Mouse (Mus musculus): ENCODE data around the gene Fzr1. TPM values are rescaled to one million over a fixed set of nuclear protein-coding genes. Genes with fewer than 3 reads are reported as not detected.

Gene Fzr1
- polyA plus RNA-seq, 1 experiment from 2014 or later, result 119 TPM

DNA sequence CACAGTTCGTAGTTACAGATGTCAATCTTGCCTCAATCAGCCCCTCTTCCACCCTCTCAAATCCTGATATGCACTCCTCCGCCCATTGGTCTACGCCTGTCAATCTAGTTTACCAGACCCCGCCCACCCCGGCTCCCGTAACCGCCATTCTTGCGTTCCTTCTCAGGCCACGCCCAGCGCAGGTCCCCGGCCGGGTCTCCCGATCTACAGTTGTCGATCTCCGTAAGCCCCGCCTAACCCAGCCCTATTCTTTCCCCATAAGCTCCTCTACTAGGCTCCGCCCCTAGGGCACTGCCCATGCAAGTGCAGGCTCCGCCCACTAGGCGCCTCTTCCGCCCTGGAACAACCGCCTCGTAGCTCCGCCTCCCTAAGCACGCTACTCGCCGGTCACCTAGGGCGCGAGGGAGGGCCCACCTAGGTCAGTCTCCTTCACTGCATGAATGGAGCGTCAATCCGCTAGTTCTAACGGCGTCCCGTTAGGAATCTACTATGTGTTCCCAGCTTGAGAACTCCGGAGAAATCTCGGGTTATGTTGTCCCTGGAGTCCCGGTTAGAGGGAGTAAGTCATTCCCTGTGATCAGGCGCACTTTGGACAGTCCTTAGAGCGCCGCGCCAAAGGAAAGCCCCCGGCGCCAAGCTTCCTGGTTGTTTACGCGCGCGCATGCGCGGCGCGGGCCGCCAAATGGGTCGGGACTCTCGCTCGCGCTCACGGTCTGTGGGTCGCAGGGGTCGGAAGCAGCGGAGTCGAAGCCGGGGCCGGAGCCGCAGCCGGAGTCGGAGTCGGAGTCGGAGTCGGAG, 57.6 kb downstream of the Fzr1 start, which contains the start of gene Cactin:
Cactin (plus strand) TSS at position 554 of the 798 bp plus-strand sequence.
- H3K4me3 ChIP-seq (replicated peaks; ENCODE audit: low read length), result peak within 1 kb of the TSS; percentile 76
- DNase-seq (ENCODE audit: low spot score) (peak; percentile 98), ATAC-seq (ENCODE audit: low FRiP score) (peak; percentile 94)
- H3K9me3 ChIP-seq (ENCODE audit: control insufficient read depth, low read length), result no peaks in the 10 kb centered on the region
- H3K27me3 ChIP-seq (ENCODE audit: control insufficient read depth, insufficient read depth, low read length), result no peaks in the 10 kb centered on the region
- peak within 1 kb of the TSS; percentile 81 for H3K27ac ChIP-seq
- peaks cover 20% of the 10 kb centered on the region for H3K4me1 ChIP-seq (replicated peaks; ENCODE audit: control insufficient read depth, insufficient read depth, low read length)
- H3K36me3 ChIP-seq (replicated peaks; ENCODE audit: control insufficient read depth, insufficient read depth), result peaks cover 63% of the 10 kb centered on the region
- under 1% methylated on average over 68 of the region's 68 CpGs for WGBS
- H3K4me2 ChIP-seq (replicated peaks), result peak within 1 kb of the TSS; percentile 83
- peak within 1 kb of the TSS; percentile 77 for H3K9ac ChIP-seq

DNA sequence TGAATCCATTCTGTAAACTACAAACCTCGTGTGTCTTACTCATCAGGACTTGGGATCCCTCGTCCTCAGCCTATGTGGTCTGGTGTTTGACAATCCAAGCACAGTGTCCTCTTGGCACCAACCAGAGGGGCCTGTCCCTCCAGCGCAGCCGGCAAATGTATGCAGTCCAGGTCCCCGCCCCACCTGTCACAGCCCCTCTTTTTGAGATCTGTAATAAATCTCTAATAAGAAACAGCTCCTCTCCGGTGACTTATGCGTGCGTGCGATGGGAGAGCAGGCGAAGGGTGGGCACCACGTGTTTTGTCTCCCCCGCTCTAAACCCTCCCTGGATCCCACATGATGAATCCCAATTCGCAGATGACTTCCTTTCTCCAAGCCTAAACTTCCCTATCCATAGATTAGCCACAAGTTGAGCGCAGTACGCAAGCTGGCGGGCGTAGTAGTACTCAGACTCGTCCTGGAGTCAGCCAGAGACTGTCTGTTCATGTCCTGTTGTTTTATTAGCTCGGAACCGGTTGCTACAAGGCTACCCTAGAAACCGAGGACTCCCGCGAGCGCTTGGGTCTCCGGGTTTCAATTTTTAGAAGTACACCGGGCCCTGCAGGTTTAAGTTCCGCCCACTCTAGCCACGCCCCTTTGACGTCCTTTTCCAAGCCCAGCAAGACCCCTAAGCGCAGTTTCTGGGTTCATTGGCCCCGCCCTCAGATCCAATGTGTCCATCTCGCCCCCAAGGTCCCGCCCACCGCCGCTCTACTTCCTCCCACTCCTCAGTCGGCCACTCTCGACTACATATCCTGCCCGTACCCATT, 58.4 kb downstream of the Fzr1 start:
- Histone ChIP-seq H3K9ac (peak overlapping the region; percentile 48), H3K4me1 (replicated peaks; ENCODE audit: control insufficient read depth, insufficient read depth, low read length) (peaks cover 20% of the 10 kb centered on the region), H3K4me3 (replicated peaks; ENCODE audit: low read length) (peak overlapping the region; percentile 76), H3K27me3 (ENCODE audit: control insufficient read depth, insufficient read depth, low read length) (no peaks in the 10 kb centered on the region), H3K27ac (peak overlapping the region; percentile 81), H3K36me3 (replicated peaks; ENCODE audit: control insufficient read depth, insufficient read depth) (peaks cover 63% of the 10 kb centered on the region), H3K9me3 (ENCODE audit: control insufficient read depth, low read length) (no peaks in the 10 kb centered on the region), H3K4me2 (replicated peaks) (peak overlapping the region; percentile 83)
- peak; percentile 92 for DNase-seq (ENCODE audit: low spot score)
- peak; percentile 12; the same call in 1 of the 2 replicates for ATAC-seq (ENCODE audit: low FRiP score)
- WGBS, result under 1% methylated on average over 38 of the region's 38 CpGs

DNA sequence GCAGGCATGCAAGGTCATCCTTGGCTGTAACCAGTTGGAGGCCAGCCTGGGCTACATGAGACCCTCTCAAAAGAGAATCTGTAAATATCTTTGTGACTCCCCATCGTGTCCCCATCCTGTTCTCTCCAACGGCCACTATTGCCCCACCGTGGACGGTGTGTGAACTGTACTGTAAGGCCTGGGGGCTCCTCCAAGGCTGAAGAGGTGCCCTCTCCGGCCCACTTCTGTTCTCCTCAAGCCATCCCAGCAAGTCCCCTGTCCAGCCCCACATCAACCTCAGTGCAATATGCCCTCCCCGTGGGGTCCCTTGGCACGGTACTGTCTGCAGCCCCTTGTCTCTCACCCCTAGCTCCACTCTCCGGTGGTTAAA, 59.0 kb downstream of the Fzr1 start:
- Histone ChIP-seq H3K27ac (peak overlapping the region; percentile 81), H3K4me2 (replicated peaks) (peak overlapping the region; percentile 83), H3K4me1 (replicated peaks; ENCODE audit: control insufficient read depth, insufficient read depth, low read length) (peaks cover 20% of the 10 kb centered on the region), H3K36me3 (replicated peaks; ENCODE audit: control insufficient read depth, insufficient read depth) (peaks cover 62% of the 10 kb centered on the region), H3K9me3 (ENCODE audit: control insufficient read depth, low read length) (no peaks in the 10 kb centered on the region), H3K9ac (peak overlapping the region; percentile 48), H3K4me3 (replicated peaks; ENCODE audit: low read length) (peak overlapping the region; percentile 76; the same call in 1 of the 2 replicates), H3K27me3 (ENCODE audit: control insufficient read depth, insufficient read depth, low read length) (no peaks in the 10 kb centered on the region)
- DNase-seq (ENCODE audit: low spot score) (no peak), ATAC-seq (ENCODE audit: low FRiP score) (no peak)
- 33% methylated on average over 8 of the region's 8 CpGs for WGBS

DNA sequence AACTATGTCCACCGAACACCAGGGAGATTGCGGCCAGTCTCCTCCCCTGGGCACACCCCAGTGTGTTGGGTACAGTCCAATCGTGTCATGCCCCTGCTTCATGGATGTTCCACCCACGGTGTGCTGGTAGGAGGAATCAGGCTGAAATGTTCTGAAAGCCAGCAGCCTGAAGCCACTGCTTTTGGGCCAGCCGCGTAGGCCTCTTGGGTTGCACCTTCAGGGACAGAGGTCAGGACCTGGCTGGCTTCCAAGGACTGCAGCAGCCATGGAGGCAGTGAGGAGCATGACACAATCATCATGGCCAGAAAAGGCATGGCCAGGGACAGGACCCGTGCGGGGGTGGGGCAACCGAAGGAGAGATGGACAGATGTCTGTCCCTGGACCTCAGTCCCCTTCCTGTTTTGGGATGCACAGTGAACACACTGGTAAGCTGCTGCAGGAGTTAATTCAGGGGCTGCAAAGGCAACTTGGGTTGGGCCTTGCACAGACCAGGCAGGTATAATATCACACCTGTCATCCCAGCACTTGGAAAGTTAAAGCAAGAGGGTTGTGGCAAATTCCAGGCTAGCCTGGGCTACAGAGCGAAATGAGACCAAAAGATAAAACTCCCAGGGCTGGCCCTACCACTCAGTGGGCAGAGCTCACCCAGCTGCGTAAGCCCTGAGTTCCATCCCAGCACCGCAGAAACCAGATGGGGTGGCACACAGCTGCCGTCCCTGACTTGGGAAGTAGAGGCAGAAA, 59.6 kb downstream of the Fzr1 start:
- H3K27ac ChIP-seq, result no peak overlapping the region

DNA sequence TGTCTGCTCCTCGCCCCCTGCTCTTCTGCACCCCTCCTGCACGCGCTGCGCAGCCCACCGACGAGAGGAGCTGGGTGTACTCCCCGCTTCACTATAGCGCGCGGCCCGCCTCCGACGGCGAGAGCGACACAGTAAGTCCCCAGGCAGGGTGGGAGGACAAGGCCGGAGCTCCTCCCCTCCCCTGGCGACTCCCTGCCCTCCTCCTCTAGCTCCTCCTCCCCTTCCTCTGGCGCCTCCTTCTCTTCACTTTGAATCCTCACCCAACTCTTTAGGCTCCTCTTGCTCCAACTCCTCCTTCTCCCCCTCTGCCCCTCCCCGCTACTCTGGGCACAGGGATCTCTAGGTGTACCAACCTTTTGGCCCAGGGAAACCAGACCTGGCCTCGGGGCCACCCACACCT, 61.0 kb downstream of the Fzr1 start:
- peak overlapping the region; percentile 28 for H3K4me2 ChIP-seq (replicated peaks)
- 14% methylated on average over 19 of the region's 20 CpGs for WGBS
- no peak for DNase-seq (ENCODE audit: low spot score)

More for the DNA sequence above, 59.6 kb downstream of the Fzr1 start:
- no peaks in the 10 kb centered on the region for H3K9me3 ChIP-seq (ENCODE audit: control insufficient read depth, low read length)
- ATAC-seq (ENCODE audit: low FRiP score) (no peak), DNase-seq (ENCODE audit: low spot score) (no peak)
- 92% methylated on average over 13 of the region's 13 CpGs for WGBS
- H3K4me2 ChIP-seq (replicated peaks), result no peak overlapping the region
- H3K36me3 ChIP-seq (replicated peaks; ENCODE audit: control insufficient read depth, insufficient read depth), result peaks cover 62% of the 10 kb centered on the region
- H3K4me1 ChIP-seq (replicated peaks; ENCODE audit: control insufficient read depth, insufficient read depth, low read length), result peaks cover 20% of the 10 kb centered on the region
- no peaks in the 10 kb centered on the region for H3K27me3 ChIP-seq (ENCODE audit: control insufficient read depth, insufficient read depth, low read length)
- no peak overlapping the region for H3K4me3 ChIP-seq (replicated peaks; ENCODE audit: low read length)
- H3K9ac ChIP-seq, result peak overlapping the region; percentile 48; the same call in 1 of the 2 replicates

DNA sequence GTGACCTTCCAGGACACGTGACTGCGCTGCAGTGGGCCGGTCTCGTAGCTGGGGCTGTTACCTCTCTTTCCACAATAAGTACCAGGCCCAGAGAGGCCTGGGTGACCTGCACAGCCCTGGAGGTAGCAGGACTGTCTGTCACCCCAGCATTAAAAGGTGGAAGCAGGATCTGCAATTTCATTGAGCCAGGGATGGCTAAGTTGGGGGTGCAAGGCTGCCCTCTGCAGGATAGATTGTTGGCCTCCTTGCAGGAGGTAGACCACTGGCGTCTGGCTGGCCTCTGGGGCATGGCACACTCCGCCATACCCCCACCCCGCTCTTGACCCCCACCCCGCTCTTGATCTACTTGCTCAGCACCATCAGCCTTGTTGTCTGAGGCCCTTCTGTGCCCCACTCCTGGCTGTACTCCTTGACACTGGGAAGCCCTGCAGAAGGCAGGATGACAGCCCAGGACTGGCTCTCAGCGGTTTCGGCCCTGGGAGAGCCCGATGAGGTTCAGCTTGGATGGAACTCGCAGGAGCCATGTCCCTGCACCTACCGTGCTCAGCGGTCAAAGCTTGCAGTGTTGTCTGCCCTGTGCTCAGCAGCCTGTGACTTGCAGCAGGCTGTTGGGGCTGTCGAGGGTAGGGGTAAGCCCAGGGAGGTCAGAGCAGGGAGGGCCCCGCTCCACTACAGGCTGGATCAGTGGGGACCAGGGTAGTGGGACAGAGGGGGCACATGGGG, 61.8 kb downstream of the Fzr1 start:
- 44% methylated on average over 16 of the region's 16 CpGs for WGBS
- H3K4me1 ChIP-seq (replicated peaks; ENCODE audit: control insufficient read depth, insufficient read depth, low read length), result peaks cover 12% of the 10 kb centered on the region
- no peak overlapping the region for H3K4me3 ChIP-seq (replicated peaks; ENCODE audit: low read length)
- H3K4me2 ChIP-seq (replicated peaks), result peak overlapping the region; percentile 28
- no peak for ATAC-seq (ENCODE audit: low FRiP score)
- peaks cover 70% of the 10 kb centered on the region for H3K36me3 ChIP-seq (replicated peaks; ENCODE audit: control insufficient read depth, insufficient read depth)
- H3K27me3 ChIP-seq (ENCODE audit: control insufficient read depth, insufficient read depth, low read length), result no peaks in the 10 kb centered on the region
- no peaks in the 10 kb centered on the region for H3K9me3 ChIP-seq (ENCODE audit: control insufficient read depth, low read length)
- peak overlapping the region; percentile 13; the same call in 1 of the 2 replicates for H3K9ac ChIP-seq
- no peak for DNase-seq (ENCODE audit: low spot score)
- no peak overlapping the region for H3K27ac ChIP-seq

More for the DNA sequence above, 61.0 kb downstream of the Fzr1 start:
- H3K9ac ChIP-seq, result peak overlapping the region; percentile 13; the same call in 1 of the 2 replicates
- H3K27me3 ChIP-seq (ENCODE audit: control insufficient read depth, insufficient read depth, low read length), result no peaks in the 10 kb centered on the region
- H3K4me3 ChIP-seq (replicated peaks; ENCODE audit: low read length), result no peak overlapping the region
- peaks cover 20% of the 10 kb centered on the region for H3K4me1 ChIP-seq (replicated peaks; ENCODE audit: control insufficient read depth, insufficient read depth, low read length)
- H3K27ac ChIP-seq, result no peak overlapping the region
- H3K36me3 ChIP-seq (replicated peaks; ENCODE audit: control insufficient read depth, insufficient read depth), result peaks cover 62% of the 10 kb centered on the region
- H3K9me3 ChIP-seq (ENCODE audit: control insufficient read depth, low read length), result no peaks in the 10 kb centered on the region
- ATAC-seq (ENCODE audit: low FRiP score), result no peak

Small RNAs within 50 kb of the gene (microRNA-seq; reads per million reads assigned to microRNA genes)
- gene Mir1191b (0.65 reads per million), gene Mir6913 (not detected)

Other genes starting within 250 kb of the Fzr1 start
- gene Zbtb7a, start 243.3 kb downstream of the Fzr1 start, polyA plus RNA-seq (2014; fragmentation: Nextera tagmentation; extraction: Ambion mirVana), result 12.4 and 14.4 TPM in 2 replicates
- gene Pias4, start 210.6 kb downstream of the Fzr1 start, polyA plus RNA-seq (2014; fragmentation: Nextera tagmentation; extraction: Ambion mirVana), result 43.7 and 48.3 TPM in 2 replicates
- 413 and 447 TPM in 2 replicates for gene Eef2, start 201.9 kb downstream of the Fzr1 start, polyA plus RNA-seq (2014; fragmentation: Nextera tagmentation; extraction: Ambion mirVana)
- 68.2 and 76.7 TPM in 2 replicates for gene Dapk3, start 195.5 kb downstream of the Fzr1 start, polyA plus RNA-seq (2014; fragmentation: Nextera tagmentation; extraction: Ambion mirVana)
- 0.33 TPM in 1 of 2 replicates, not detected in the other for gene 4930442H23Rik, start 194.7 kb downstream of the Fzr1 start, polyA plus RNA-seq (2014; fragmentation: Nextera tagmentation; extraction: Ambion mirVana)
- gene Nmrk2, start 176.5 kb downstream of the Fzr1 start, polyA plus RNA-seq (2014; fragmentation: Nextera tagmentation; extraction: Ambion mirVana), result 0.14 TPM in 1 of 2 replicates, not detected in the other
- gene Atcay, start 147.7 kb downstream of the Fzr1 start, polyA plus RNA-seq (2014; fragmentation: Nextera tagmentation; extraction: Ambion mirVana), result 80.2 and 83.1 TPM in 2 replicates
- gene Zfr2, start 145.4 kb downstream of the Fzr1 start, polyA plus RNA-seq (2014; fragmentation: Nextera tagmentation; extraction: Ambion mirVana), result 24.2 and 25.4 TPM in 2 replicates
- 30.2 and 37.0 TPM in 2 replicates for gene Matk, start 125.6 kb downstream of the Fzr1 start, polyA plus RNA-seq (2014; fragmentation: Nextera tagmentation; extraction: Ambion mirVana)
- 136 and 142 TPM in 2 replicates for gene Mrpl54, start 111.6 kb downstream of the Fzr1 start, polyA plus RNA-seq (2014; fragmentation: Nextera tagmentation; extraction: Ambion mirVana)
- 26.4 and 31.5 TPM in 2 replicates for gene Apba3, start 111.6 kb downstream of the Fzr1 start, polyA plus RNA-seq (2014; fragmentation: Nextera tagmentation; extraction: Ambion mirVana)
- 3.9 and 6.0 TPM in 2 replicates for gene Tjp3, start 86.9 kb downstream of the Fzr1 start, polyA plus RNA-seq (2014; fragmentation: Nextera tagmentation; extraction: Ambion mirVana)
- gene Pip5k1c, start 85.6 kb downstream of the Fzr1 start, polyA plus RNA-seq (2014; fragmentation: Nextera tagmentation; extraction: Ambion mirVana), result 137 and 151 TPM in 2 replicates
- 18.7 and 20.6 TPM in 2 replicates for gene Cactin, start 57.4 kb downstream of the Fzr1 start, polyA plus RNA-seq (2014; fragmentation: Nextera tagmentation; extraction: Ambion mirVana)
- 4.3 and 5.4 TPM in 2 replicates for gene Tbxa2r, start 49.8 kb downstream of the Fzr1 start, polyA plus RNA-seq (2014; fragmentation: Nextera tagmentation; extraction: Ambion mirVana)
- not detected in 2 replicates for gene Gipc3, start 35.2 kb downstream of the Fzr1 start, polyA plus RNA-seq (2014; fragmentation: Nextera tagmentation; extraction: Ambion mirVana)
- gene Hmg20b, start 28.0 kb downstream of the Fzr1 start, polyA plus RNA-seq (2014; fragmentation: Nextera tagmentation; extraction: Ambion mirVana), result 29.0 and 34.0 TPM in 2 replicates
- gene Mfsd12, start 21.0 kb downstream of the Fzr1 start, polyA plus RNA-seq (2014; fragmentation: Nextera tagmentation; extraction: Ambion mirVana), result 7.8 and 10.0 TPM in 2 replicates
- 0.30 and 0.59 TPM in 2 replicates for gene 4930404N11Rik, start 12.7 kb downstream of the Fzr1 start, polyA plus RNA-seq (2014; fragmentation: Nextera tagmentation; extraction: Ambion mirVana)
- gene Dohh, start 5.9 kb upstream of the Fzr1 start, polyA plus RNA-seq (2014; fragmentation: Nextera tagmentation; extraction: Ambion mirVana), result 68.9 TPM in 2 replicates
- gene Gm48551, start 6.0 kb upstream of the Fzr1 start, polyA plus RNA-seq (2014; fragmentation: Nextera tagmentation; extraction: Ambion mirVana), result 5.5 and 5.7 TPM in 2 replicates
- 1.9 and 2.2 TPM in 2 replicates for gene Gm48552, start 10.5 kb upstream of the Fzr1 start, polyA plus RNA-seq (2014; fragmentation: Nextera tagmentation; extraction: Ambion mirVana)
- 0.84 and 1.3 TPM in 2 replicates for gene Smim24, start 14.5 kb upstream of the Fzr1 start, polyA plus RNA-seq (2014; fragmentation: Nextera tagmentation; extraction: Ambion mirVana)
- gene Nfic, start 77.1 kb upstream of the Fzr1 start, polyA plus RNA-seq (2014; fragmentation: Nextera tagmentation; extraction: Ambion mirVana), result 17.3 and 25.8 TPM in 2 replicates
- gene Celf5, start 104.2 kb upstream of the Fzr1 start, polyA plus RNA-seq (2014; fragmentation: Nextera tagmentation; extraction: Ambion mirVana), result 46.6 and 55.9 TPM in 2 replicates
- gene Ncln, start 117.9 kb upstream of the Fzr1 start, polyA plus RNA-seq (2014; fragmentation: Nextera tagmentation; extraction: Ambion mirVana), result 53.8 and 59.0 TPM in 2 replicates
- 0.70 and 0.81 TPM in 2 replicates for gene S1pr4, start 121.6 kb upstream of the Fzr1 start, polyA plus RNA-seq (2014; fragmentation: Nextera tagmentation; extraction: Ambion mirVana)
- gene Gna15, start 145.7 kb upstream of the Fzr1 start, polyA plus RNA-seq (2014; fragmentation: Nextera tagmentation; extraction: Ambion mirVana), result 1.1 and 1.2 TPM in 2 replicates
- gene Gna11, start 166.7 kb upstream of the Fzr1 start, polyA plus RNA-seq (2014; fragmentation: Nextera tagmentation; extraction: Ambion mirVana), result 87.5 and 95.5 TPM in 2 replicates
- gene Aes, start 181.0 kb upstream of the Fzr1 start, polyA plus RNA-seq (2014; fragmentation: Nextera tagmentation; extraction: Ambion mirVana), result 524 and 550 TPM in 2 replicates
- gene Tle2, start 196.0 kb upstream of the Fzr1 start, polyA plus RNA-seq (2014; fragmentation: Nextera tagmentation; extraction: Ambion mirVana), result 24.5 and 29.7 TPM in 2 replicates
- 4.2 and 4.8 TPM in 2 replicates for gene Tle6, start 222.6 kb upstream of the Fzr1 start, polyA plus RNA-seq (2014; fragmentation: Nextera tagmentation; extraction: Ambion mirVana)
- gene BC025920, start 227.8 kb upstream of the Fzr1 start, polyA plus RNA-seq (2014; fragmentation: Nextera tagmentation; extraction: Ambion mirVana), result 0.90 and 1.1 TPM in 2 replicates
- 39.9 and 42.1 TPM in 2 replicates for gene Sirt6, start 249.3 kb upstream of the Fzr1 start, polyA plus RNA-seq (2014; fragmentation: Nextera tagmentation; extraction: Ambion mirVana)